Mouse (Mus musculus) forebrain, embryonic 12.5 days (tissue): Measurements from ENCODE around the gene Gm49392. TPM values are rescaled to one million over a fixed set of nuclear protein-coding genes. Genes with fewer than 3 reads are reported as not detected.

Experiments used
- ATAC-seq: fragments of 200-750 bp; cut with Nextera tagmentation; 2 replicates; pipeline ENCODE4 v1.8.0; 2017; ENCODE audit warnings: moderate TSS enrichment; ENCODE audit not compliant: low FRiP score
- H3K27ac ChIP-seq: fragments of 300-500 bp; sonication (generic); 2 replicates; pipeline ENCODE4 v1.5.1; 2016; ENCODE audit warnings: mild to moderate bottlenecking
- H3K27me3 ChIP-seq: fragments of 300-500 bp; sonication (generic); 2 replicates; pipeline ENCODE4 v1.6.1; 2016; ENCODE audit warnings: mild to moderate bottlenecking
- H3K36me3 ChIP-seq: fragments of 300-500 bp; sonication (generic); replicated peaks from 2 replicates; pipeline ENCODE4 v1.6.1; 2016; ENCODE audit warnings: mild to moderate bottlenecking
- H3K4me1 ChIP-seq: fragments of 300-500 bp; sonication (generic); 2 replicates; pipeline ENCODE4 v1.6.1; 2016
- H3K4me2 ChIP-seq: fragments of 300-500 bp; sonication (generic); 2 replicates; pipeline ENCODE4 v1.6.1; 2016; ENCODE audit warnings: mild to moderate bottlenecking, moderate library complexity
- H3K4me3 ChIP-seq: fragments of 300-500 bp; sonication (generic); replicated peaks from 2 replicates; pipeline ENCODE4 v1.5.1; 2016; ENCODE audit warnings: mild to moderate bottlenecking
- H3K9ac ChIP-seq: fragments of 300-500 bp; sonication (generic); 2 replicates; pipeline ENCODE4 v1.6.1; 2016; ENCODE audit warnings: mild to moderate bottlenecking
- H3K9me3 ChIP-seq: fragments of 300-500 bp; sonication (generic); 2 replicates; pipeline ENCODE4 v1.6.1; 2016
- WGBS: fragments of 180-500 bp; shearing (Covaris S2); methylation state at CpG from one replicate; pipeline ENCODE4 v1.1.7; 2016; 5-methylcytosine and 5-hydroxymethylcytosine counted together
- polyA plus RNA-seq: library from polyadenylated mRNA; unstranded; fragments of >200 nt; fragmentation: Nextera tagmentation; extraction: Ambion mirVana; gene quantifications from 2 replicates; pipeline ENCODE4 v1.2.1, GENCODE M21; 2016

Gene Gm49392
- polyA plus RNA-seq, 1 experiment from 2014 or later: not detected

GRCm38 (mm10) chr13:60839353-60839902 is 57.3 kb downstream of the Gm49392 start:
- Histone ChIP-seq H3K27ac (no peak overlapping the region), H3K4me2 (no peak overlapping the region), H3K36me3 (no peaks in the 10 kb centered on the region), H3K27me3 (no peaks in the 10 kb centered on the region), H3K4me3 (no peak overlapping the region), H3K9ac (no peak overlapping the region), H3K4me1 (no peaks in the 10 kb centered on the region), H3K9me3 (no peaks in the 10 kb centered on the region)
- ATAC-seq: no peak
- WGBS: 70% methylated on average over 2 of the region's 2 CpGs

- no peaks in the 10 kb centered on the region for H3K36me3 ChIP-seq
- no peaks in the 10 kb centered on the region for H3K27me3 ChIP-seq
- no peak overlapping the region for H3K4me2 ChIP-seq
- no peaks in the 10 kb centered on the region for H3K9me3 ChIP-seq
- H3K4me1 ChIP-seq: no peaks in the 10 kb centered on the region
- H3K9ac ChIP-seq: no peak overlapping the region
- H3K27ac ChIP-seq: no peak overlapping the region
- ATAC-seq: no peak
- WGBS: 71% methylated on average over 3 of the region's 3 CpGs
- H3K4me3 ChIP-seq: no peak overlapping the region
These were observed 70.6 kb downstream of the Gm49392 start for GRCm38 (mm10) chr13:60826052-60826451.

GRCm38 (mm10) chr13:60820486-60821175 is 76.1 kb downstream of the Gm49392 start:
- 69% methylated on average over 3 of the region's 3 CpGs for WGBS
- ATAC-seq: no peak
- Histone ChIP-seq H3K27ac (no peak overlapping the region), H3K27me3 (no peaks in the 10 kb centered on the region), H3K4me2 (no peak overlapping the region), H3K36me3 (no peaks in the 10 kb centered on the region), H3K9me3 (no peaks in the 10 kb centered on the region), H3K4me1 (no peaks in the 10 kb centered on the region), H3K9ac (no peak overlapping the region), H3K4me3 (no peak overlapping the region)

- Histone ChIP-seq H3K36me3 (no peaks in the 10 kb centered on the region), H3K4me1 (no peaks in the 10 kb centered on the region), H3K4me3 (no peak overlapping the region), H3K9ac (no peak overlapping the region), H3K27me3 (no peaks in the 10 kb centered on the region), H3K4me2 (no peak overlapping the region), H3K27ac (no peak overlapping the region), H3K9me3 (no peaks in the 10 kb centered on the region)
- ATAC-seq: no peak
- 13% methylated on average over 7 of the region's 7 CpGs for WGBS
These were observed 77.2 kb downstream of the Gm49392 start for GRCm38 (mm10) chr13:60819469-60819868.

GRCm38 (mm10) chr13:60813722-60814121 is 83.0 kb downstream of the Gm49392 start:
- Histone ChIP-seq H3K9me3 (no peaks in the 10 kb centered on the region), H3K4me3 (no peak overlapping the region), H3K27ac (no peak overlapping the region), H3K9ac (no peak overlapping the region), H3K4me1 (no peaks in the 10 kb centered on the region), H3K4me2 (no peak overlapping the region), H3K27me3 (no peaks in the 10 kb centered on the region), H3K36me3 (no peaks in the 10 kb centered on the region)
- WGBS: 68% methylated on average over 1 of the region's 1 CpGs
- ATAC-seq: no peak

- no peak for ATAC-seq
- H3K27me3 ChIP-seq: no peaks in the 10 kb centered on the region
- no peaks in the 10 kb centered on the region for H3K9me3 ChIP-seq
- H3K4me2 ChIP-seq: no peak overlapping the region
- no peaks in the 10 kb centered on the region for H3K4me1 ChIP-seq
- H3K9ac ChIP-seq: no peak overlapping the region
- no peak overlapping the region for H3K4me3 ChIP-seq
- no peak overlapping the region for H3K27ac ChIP-seq
- H3K36me3 ChIP-seq: no peaks in the 10 kb centered on the region
- WGBS: 89% methylated on average over 6 of the region's 6 CpGs
These were observed 83.9 kb downstream of the Gm49392 start for GRCm38 (mm10) chr13:60812768-60813167.

GRCm38 (mm10) chr13:60809690-60810089 is 87.0 kb downstream of the Gm49392 start:
- H3K9me3 ChIP-seq: no peaks in the 10 kb centered on the region
- H3K9ac ChIP-seq: no peak overlapping the region
- no peaks in the 10 kb centered on the region for H3K4me1 ChIP-seq
- no peak for ATAC-seq
- no peak overlapping the region for H3K4me2 ChIP-seq
- no peak overlapping the region for H3K4me3 ChIP-seq
- no peaks in the 10 kb centered on the region for H3K27me3 ChIP-seq
- H3K36me3 ChIP-seq: no peaks in the 10 kb centered on the region
- no peak overlapping the region for H3K27ac ChIP-seq
- 91% methylated on average over 2 of the region's 2 CpGs for WGBS

DNA sequence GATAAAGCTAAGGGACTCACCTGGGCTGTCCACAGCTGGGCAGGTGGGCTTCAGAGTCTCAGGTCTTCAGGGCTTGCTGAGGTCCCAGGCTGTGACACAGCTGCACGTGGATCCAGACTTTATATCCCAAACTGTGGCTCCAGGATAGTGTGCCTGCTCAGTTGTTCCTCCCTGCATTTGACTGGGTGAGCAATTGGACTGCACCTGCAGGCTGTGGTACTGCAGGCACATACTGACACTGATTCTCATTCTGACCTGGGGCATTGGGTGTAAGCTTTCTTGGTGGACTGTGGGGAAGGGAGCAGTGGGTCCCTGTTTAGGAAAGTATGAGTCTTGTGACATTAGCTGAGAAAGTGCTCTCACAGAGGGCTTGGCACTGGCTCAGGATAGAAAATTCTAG is 93.9 kb downstream of the Gm49392 start, which contains the start of gene Ctsll3:
TSS of gene Ctsll3 (minus strand) at position 101 of the 400 bp plus-strand sequence.
- Histone ChIP-seq H3K9ac (no peak within 1 kb of the TSS), H3K27ac (no peak within 1 kb of the TSS), H3K4me3 (no peak within 1 kb of the TSS), H3K4me2 (no peak within 1 kb of the TSS), H3K9me3 (no peaks in the 10 kb centered on the region), H3K4me1 (no peaks in the 10 kb centered on the region), H3K27me3 (no peaks in the 10 kb centered on the region), H3K36me3 (no peaks in the 10 kb centered on the region)
- WGBS: 96% methylated on average over 1 of the region's 1 CpGs
- ATAC-seq: no peak

Other genes with a start within 250 kb of the Gm49392 start
- gene BC051665, start 110.5 kb downstream of the Gm49392 start, polyA plus RNA-seq: not detected in 2 replicates
- gene Ctsll3, start 94.0 kb downstream of the Gm49392 start, polyA plus RNA-seq: not detected in 2 replicates
- 0.14 TPM in 1 of 2 replicates, not detected in the other for gene 4930486L24Rik, start 32.4 kb downstream of the Gm49392 start, polyA plus RNA-seq
- 1.2 and 1.3 TPM in 2 replicates for gene Ctla2b, start 553 bp upstream of the Gm49392 start, polyA plus RNA-seq
- not detected in 2 replicates for gene Tpbpb, start 8.0 kb upstream of the Gm49392 start, polyA plus RNA-seq
- not detected in 2 replicates for gene Gm49393, start 38.7 kb upstream of the Gm49392 start, polyA plus RNA-seq
- gene Gm49391, start 39.7 kb upstream of the Gm49392 start, polyA plus RNA-seq: 0.96 and 1.1 TPM in 2 replicates
- 8.2 and 11.0 TPM in 2 replicates for gene Ctla2a, start 39.7 kb upstream of the Gm49392 start, polyA plus RNA-seq
- not detected in 2 replicates for gene Tpbpa, start 45.1 kb upstream of the Gm49392 start, polyA plus RNA-seq
- gene Ctsj, start 109.1 kb upstream of the Gm49392 start, polyA plus RNA-seq: not detected in 2 replicates
- gene Ctsq, start 143.7 kb upstream of the Gm49392 start, polyA plus RNA-seq: not detected in 2 replicates